Mouse (Mus musculus) stomach, postnatal 0 days (tissue): ENCODE results near the gene Pdss2. TPM values are rescaled to one million over a fixed set of nuclear protein-coding genes. Genes with fewer than 3 reads are reported as not detected.

Experiments used
- ATAC-seq: fragments of 200-750 bp; cut with Nextera tagmentation; 2 replicates; pipeline ENCODE4 v1.8.0; 2017; ENCODE audit not compliant: low FRiP score, low TSS enrichment
- DNase-seq: peaks from one replicate; pipeline ENCODE4 v3.0.0-alpha.2; 2016; ENCODE audit warnings: low spot score
- H3K27ac ChIP-seq: fragments of 300-500 bp; sonication (generic); replicated peaks from 2 replicates; pipeline ENCODE4 v1.5.1; 2014; ENCODE audit warnings: mild to moderate bottlenecking, control low read depth
- H3K27me3 ChIP-seq: fragments of 300-500 bp; sonication (generic); 2 replicates; pipeline ENCODE4 v1.6.1; 2014; ENCODE audit warnings: low read length; ENCODE audit not compliant: control insufficient read depth, insufficient read depth
- H3K36me3 ChIP-seq: fragments of 300-500 bp; sonication (generic); 2 replicates; pipeline ENCODE4 v1.6.1; 2014; ENCODE audit warnings: low read length, mixed read lengths; ENCODE audit not compliant: control insufficient read depth, insufficient read depth
- H3K4me1 ChIP-seq: fragments of 300-500 bp; sonication (generic); replicated peaks from 2 replicates; pipeline ENCODE4 v1.6.1; 2014; ENCODE audit warnings: antibody characterized with exemption; ENCODE audit not compliant: control insufficient read depth, insufficient read depth
- H3K4me2 ChIP-seq: fragments of 300-500 bp; sonication (generic); replicated peaks from 2 replicates; pipeline ENCODE4 v1.6.1; 2014; ENCODE audit warnings: low read depth, mild to moderate bottlenecking, control low read depth, moderate library complexity
- H3K4me3 ChIP-seq: fragments of 300-500 bp; sonication (generic); 2 replicates; pipeline ENCODE4 v1.5.1; 2014; ENCODE audit warnings: low read depth, low read length, control low read depth
- H3K9ac ChIP-seq: fragments of 300-500 bp; sonication (generic); 2 replicates; pipeline ENCODE4 v1.6.1; 2014; ENCODE audit warnings: mild to moderate bottlenecking, low read length, control low read depth, mixed read lengths
- H3K9me3 ChIP-seq: fragments of 300-500 bp; sonication (generic); 2 replicates; pipeline ENCODE4 v1.6.1; 2016; ENCODE audit warnings: low read length; ENCODE audit not compliant: control insufficient read depth
- CTCF ChIP-seq: IDR thresholded peaks from 2 replicates; pipeline ENCODE4 v1.5.1; 2016; ENCODE audit warnings: antibody characterized with exemption, low read depth, mild to moderate bottlenecking, moderate library complexity
- EP300 ChIP-seq: optimal IDR thresholded peaks from 2 replicates; pipeline ENCODE3; 2016; ENCODE audit warnings: antibody characterized with exemption
- WGBS: fragments of 180-500 bp; shearing (Covaris S2); extraction: QIAGEN DNeasy Blood & Tissue Kit; methylation state at CpG from one replicate; pipeline ENCODE4 v1.1.7; 2014; 5-methylcytosine and 5-hydroxymethylcytosine counted together
- polyA plus RNA-seq: library from polyadenylated mRNA; unstranded; fragments of >200 nt; fragmentation: Nextera tagmentation; extraction: Ambion mirVana; gene quantifications from 2 replicates; pipeline ENCODE4 v1.2.1, GENCODE M21; 2015

Pdss2 gene
- polyA plus RNA-seq, 1 experiment from 2014 or later: 6.2 TPM

DNA sequence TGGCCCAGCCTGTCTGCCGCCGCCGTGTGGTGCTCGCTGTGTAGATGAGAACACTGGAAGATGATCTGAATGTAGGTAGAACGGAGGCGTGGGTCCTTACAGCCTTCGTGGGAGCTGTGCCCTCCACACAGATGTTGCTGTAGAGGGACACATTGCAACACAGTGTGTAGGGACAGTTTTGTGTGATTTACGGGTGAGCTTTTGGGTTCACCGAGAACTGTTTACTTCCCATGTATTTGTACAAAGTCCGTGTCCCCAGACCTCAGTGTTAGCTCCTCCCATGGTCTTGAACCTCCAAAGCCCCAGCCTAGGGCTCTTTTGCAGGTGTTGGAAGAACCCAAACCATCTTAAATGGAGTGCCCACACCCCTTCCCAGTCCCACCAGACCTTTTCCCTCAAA is 291.7 kb downstream of the Pdss2 start:
- Histone ChIP-seq H3K4me1 (no peaks in the 10 kb centered on the region), H3K36me3 (peaks cover 8% of the 10 kb centered on the region), H3K4me3 (no peak overlapping the region), H3K9ac (no peak overlapping the region), H3K4me2 (no peak overlapping the region), H3K27me3 (no peaks in the 10 kb centered on the region), H3K9me3 (no peaks in the 10 kb centered on the region), H3K27ac (no peak overlapping the region)
- 89% methylated on average over 10 of the region's 10 CpGs for WGBS
- TF ChIP-seq CTCF (no peak), EP300 (no peak)
- ATAC-seq (no peak), DNase-seq (no peak)

Other genes with a start within 250 kb of the Pdss2 start
- gene Sobp, start 47.0 kb upstream of the Pdss2 start, polyA plus RNA-seq: 0.75 and 1.2 TPM in 2 replicates
- 0.18 and 0.48 TPM in 2 replicates for gene 9030612E09Rik, start 46.8 kb upstream of the Pdss2 start, polyA plus RNA-seq